Mouse (Mus musculus) liver, embryonic 14.5 days (tissue): ENCODE measurements around the gene Golga4. TPM values are rescaled to one million over a fixed set of nuclear protein-coding genes. Genes with fewer than 3 reads are reported as not detected.

Source experiments
- ATAC-seq: fragments of 200-750 bp; cut with Nextera tagmentation; 2 replicates; pipeline ENCODE4 v1.8.0; 2017; ENCODE audit warnings: moderate number of reproducible peaks, mild to moderate bottlenecking, moderate library complexity; ENCODE audit not compliant: insufficient read depth
- DNase-seq, 3 experiments: peaks; one replicate each; pipeline ENCODE4 v3.0.0-alpha.2; 2012 to 2013; ENCODE audit warnings: low read depth in 3 of 3, low spot score in 3 of 3
- H3K27ac ChIP-seq: fragments of 300-500 bp; sonication (generic); 2 replicates; pipeline ENCODE4 v1.5.1; 2014; ENCODE audit warnings: moderate library complexity, mild to moderate bottlenecking, control low read depth, inconsistent platforms
- H3K27me3 ChIP-seq: fragments of 300-500 bp; sonication (generic); 2 replicates; pipeline ENCODE4 v1.6.1; 2014; ENCODE audit warnings: mild to moderate bottlenecking, low read length, moderate library complexity; ENCODE audit not compliant: control insufficient read depth, insufficient read depth
- H3K36me3 ChIP-seq: fragments of 300-500 bp; sonication (generic); replicated peaks from 2 replicates; pipeline ENCODE4 v1.6.1; 2014; ENCODE audit warnings: low read depth; ENCODE audit not compliant: control insufficient read depth, insufficient read depth
- H3K4me1 ChIP-seq, 2 experiments: fragments of 200-500 bp in 1 of 2; fragments of 300-500 bp in 1 of 2; sonication (generic) in 1 of 2; replicated peaks; 2 replicates each; pipeline ENCODE4 v1.6.1; 2012 to 2014; ENCODE audit warnings: antibody characterized with exemption in 1 of 2, inconsistent platforms in 1 of 2, low read length in 1 of 2; ENCODE audit not compliant: control insufficient read depth in 2 of 2, insufficient read depth in 2 of 2
- H3K4me2 ChIP-seq: fragments of 300-500 bp; sonication (generic); 2 replicates; pipeline ENCODE4 v1.6.1; 2014; ENCODE audit warnings: low read depth, mild to moderate bottlenecking, control low read depth, moderate library complexity
- H3K4me3 ChIP-seq, 2 experiments: fragments of 200-500 bp in 1 of 2; fragments of 300-500 bp in 1 of 2; sonication (generic) in 1 of 2; 2 replicates each; pipeline ENCODE4 v1.5.1; 2012 to 2014; ENCODE audit warnings: low read depth in 2 of 2, low read length in 2 of 2, mild to moderate bottlenecking in 2 of 2, control low read depth in 1 of 2, inconsistent platforms in 1 of 2, moderate library complexity in 1 of 2; ENCODE audit not compliant: insufficient read depth in 1 of 2
- H3K9ac ChIP-seq: fragments of 300-500 bp; sonication (generic); replicated peaks from 2 replicates; pipeline ENCODE4 v1.6.1; 2014; ENCODE audit warnings: mild to moderate bottlenecking, control low read depth, moderate library complexity
- H3K9me3 ChIP-seq: fragments of 300-500 bp; sonication (generic); 2 replicates; pipeline ENCODE4 v1.6.1; 2016; ENCODE audit warnings: low read length, mixed read lengths; ENCODE audit not compliant: control insufficient read depth
- CTCF ChIP-seq: IDR thresholded peaks from 2 replicates; pipeline ENCODE4 v1.5.1; 2016; ENCODE audit warnings: antibody characterized with exemption, low read depth, control low read depth
- EP300 ChIP-seq: IDR thresholded peaks from 2 replicates; pipeline ENCODE4 v1.6.1; 2016; ENCODE audit warnings: antibody characterized with exemption, low read depth
- WGBS: fragments of 180-500 bp; shearing (Covaris S2); extraction: QIAGEN DNeasy Blood & Tissue Kit; methylation state at CpG from one replicate; pipeline ENCODE4 v1.1.7; 2014; ENCODE audit not compliant: insufficient replicate concordance; 5-methylcytosine and 5-hydroxymethylcytosine counted together
- polyA plus RNA-seq, 2 experiments: library from polyadenylated mRNA; depleted of rRNA in 1 of 2; stranded (reverse) in 1 of 2; unstranded in 1 of 2; fragments of >200 nt; fragmentation: Nextera tagmentation in 1 of 2; extraction: Ambion mirVana in 1 of 2; gene quantifications; 2 replicates each; pipeline versions ENCODE4 v1.2.1 to v1.2.3; 2012 to 2014

Golga4 gene
- polyA plus RNA-seq, 2 experiments = 10.6 to 13.2 TPM

- no peak overlapping the region for H3K4me3 ChIP-seq
- peaks cover 0 to 12% of the 10 kb centered on the region in 2 experiments; a peak in 1 of 4 replicates for H3K4me1 ChIP-seq
- H3K4me2 ChIP-seq = no peak overlapping the region
- DNase-seq (no peak), ATAC-seq (no peak)
- TF ChIP-seq EP300 = no peak
- peak; percentile 55 for TF ChIP-seq CTCF
- WGBS = 18% methylated on average over 3 of the region's 3 CpGs
- H3K27me3 ChIP-seq = no peaks in the 10 kb centered on the region
- H3K36me3 ChIP-seq = no peaks in the 10 kb centered on the region
- H3K27ac ChIP-seq = no peak overlapping the region
- no peak overlapping the region for H3K9ac ChIP-seq
- H3K9me3 ChIP-seq = no peaks in the 10 kb centered on the region
These were observed 83.2 kb downstream of the Golga4 start for GRCm38 (mm10) chr9:118589249-118589648.

GRCm38 (mm10) chr9:118590230-118590629, 84.2 kb downstream of the Golga4 start:
- Histone ChIP-seq H3K4me3 (no peak overlapping the region), H3K9ac (no peak overlapping the region), H3K4me1 (peaks cover 0 to 12% of the 10 kb centered on the region in 2 experiments; a peak in 1 of 4 replicates), H3K9me3 (no peaks in the 10 kb centered on the region), H3K4me2 (no peak overlapping the region), H3K27me3 (no peaks in the 10 kb centered on the region), H3K27ac (no peak overlapping the region), H3K36me3 (no peaks in the 10 kb centered on the region)
- no peak for DNase-seq
- 12% methylated on average over 7 of the region's 7 CpGs for WGBS
- TF ChIP-seq EP300 (no peak), CTCF (no peak)
- no peak for ATAC-seq

- H3K4me2 ChIP-seq = no peak overlapping the region
- no peak for DNase-seq
- H3K4me3 ChIP-seq = no peak overlapping the region
- 66% methylated on average over 6 of the region's 6 CpGs for WGBS
- TF ChIP-seq CTCF = no peak
- no peak for TF ChIP-seq EP300
- no peak for ATAC-seq
- no peaks in the 10 kb centered on the region for H3K36me3 ChIP-seq
- peaks cover 0 to 12% of the 10 kb centered on the region in 2 experiments; a peak in 1 of 4 replicates for H3K4me1 ChIP-seq
- H3K27me3 ChIP-seq = no peaks in the 10 kb centered on the region
- H3K9me3 ChIP-seq = no peaks in the 10 kb centered on the region
- H3K27ac ChIP-seq = no peak overlapping the region
- no peak overlapping the region for H3K9ac ChIP-seq
These were observed 85.6 kb downstream of the Golga4 start for GRCm38 (mm10) chr9:118591633-118592032.

- peak overlapping the region; percentile 32; the same call in 1 of the 2 replicates for H3K4me2 ChIP-seq
- 43% methylated on average over 13 of the region's 13 CpGs for WGBS
These were observed 86.7 kb downstream of the Golga4 start for GRCm38 (mm10) chr9:118592585-118593249.

GRCm38 (mm10) chr9:118593443-118593842, 87.4 kb downstream of the Golga4 start:
- H3K27me3 ChIP-seq = no peaks in the 10 kb centered on the region
- DNase-seq (no peak), ATAC-seq (no peak)
- H3K9me3 ChIP-seq = no peaks in the 10 kb centered on the region
- no peak overlapping the region for H3K4me2 ChIP-seq
- no peaks in the 10 kb centered on the region for H3K36me3 ChIP-seq
- no peak overlapping the region for H3K27ac ChIP-seq
- no peak overlapping the region for H3K9ac ChIP-seq
- no peak overlapping the region for H3K4me3 ChIP-seq
- TF ChIP-seq EP300 (no peak), CTCF (no peak)
- peaks cover 0 to 10% of the 10 kb centered on the region in 2 experiments; a peak in 1 of 4 replicates for H3K4me1 ChIP-seq
- WGBS = 72% methylated on average over 8 of the region's 8 CpGs

More at GRCm38 (mm10) chr9:118592585-118593249, 86.7 kb downstream of the Golga4 start:
- Histone ChIP-seq H3K36me3 (no peaks in the 10 kb centered on the region), H3K4me3 (no peak overlapping the region), H3K9ac (no peak overlapping the region), H3K4me1 (peaks cover 0 to 10% of the 10 kb centered on the region in 2 experiments; a peak in 1 of 4 replicates), H3K27me3 (no peaks in the 10 kb centered on the region), H3K9me3 (no peaks in the 10 kb centered on the region), H3K27ac (no peak overlapping the region)
- no peak for DNase-seq
- TF ChIP-seq EP300 (no peak), CTCF (no peak)
- peak; percentile 44; the same call in 1 of the 2 replicates for ATAC-seq
